Mouse (Mus musculus): Measurements from ENCODE around the gene Snta1. TPM values are rescaled to one million over a fixed set of nuclear protein-coding genes. Genes with fewer than 3 reads are reported as not detected.
A peak's percentile ranks its signal among the peaks of the same experiment; 100 is the strongest.

The Snta1 gene
- polyA plus RNA-seq, 1 experiment, result 27.5 TPM

DNA sequence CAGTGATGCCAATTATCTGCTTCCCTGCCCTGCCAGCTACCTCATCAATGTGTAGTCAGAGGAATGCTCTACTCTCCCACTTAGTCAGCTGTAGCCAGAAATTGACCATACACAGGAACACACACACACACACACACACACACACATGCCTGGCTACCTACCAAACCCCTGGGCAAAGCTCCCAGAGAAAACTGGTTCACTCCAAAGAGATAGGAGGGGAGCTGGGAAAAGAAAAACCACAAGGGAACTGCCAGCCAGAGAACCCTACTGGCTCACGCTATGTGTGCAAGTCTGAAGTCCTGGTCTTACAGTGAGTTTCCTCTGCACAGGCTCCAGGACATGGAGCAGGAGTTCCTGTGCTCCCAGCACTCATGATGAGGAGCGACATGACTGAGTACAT lies 2.5 kb upstream of the Snta1 start:
- Histone ChIP-seq H3K36me3 (ENCODE audit: control insufficient read depth, insufficient read depth, low read length) (no peaks in the 10 kb centered on the region), H3K4me3 (ENCODE audit: low read depth, low read length) (no peak overlapping the region), H3K4me1 (ENCODE audit: control insufficient read depth, insufficient read depth, insufficient read length, low read length) (peaks cover 4% of the 10 kb centered on the region; the same call in 1 of the 2 replicates), H3K27ac (ENCODE audit: insufficient read depth, low read depth, low read length) (no peak overlapping the region), H3K27me3 (ENCODE audit: control insufficient read depth, insufficient read depth, low read length) (no peaks in the 10 kb centered on the region)
- WGBS, result 39% methylated on average over 2 of the region's 2 CpGs
- TF ChIP-seq CTCF (IDR thresholded peaks at IDR 0.05; ENCODE audit: extremely low read depth, insufficient read length, insufficient replicate concordance, low read depth, low read length) (no peak), POLR2A (IDR thresholded peaks at IDR 0.05; ENCODE audit: low read depth, low read length) (no peak)

DNA sequence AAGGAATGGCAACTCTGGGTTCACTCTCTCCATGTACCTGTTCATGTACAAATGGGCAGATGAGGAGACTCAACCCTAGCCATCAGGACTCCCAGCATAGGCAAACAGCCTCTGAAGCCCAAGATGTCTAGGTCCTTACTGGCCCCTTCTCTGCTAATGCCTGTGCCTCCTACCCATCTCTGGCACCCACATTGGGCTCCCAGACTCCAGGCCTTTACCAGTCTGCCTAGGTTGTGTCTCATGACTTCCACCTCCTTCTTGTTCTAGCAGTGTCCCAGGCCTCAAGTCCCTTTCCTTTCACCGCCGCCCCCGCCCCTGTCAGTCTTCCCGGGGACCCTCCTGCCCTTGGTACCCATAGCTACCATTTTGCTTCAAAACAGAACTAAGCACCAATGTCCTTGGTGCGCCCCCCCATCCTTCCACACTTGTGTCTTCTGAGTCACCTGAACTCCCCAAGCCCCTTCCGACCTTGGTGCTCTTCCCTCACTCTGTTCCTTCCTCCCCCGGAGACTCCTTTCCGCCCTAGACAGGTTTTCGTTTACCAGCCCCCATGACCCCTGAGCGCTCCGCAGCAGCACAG lies 746 bp downstream of the Snta1 start:
- 0 out of 2 replicates have a peak overlapping the region, but pooled peaks have one; percentile 5 for H3K27ac ChIP-seq (ENCODE audit: insufficient read depth, low read depth, low read length)
- H3K4me1 ChIP-seq (ENCODE audit: control insufficient read depth, insufficient read depth, insufficient read length, low read length), result peaks cover 4% of the 10 kb centered on the region; the same call in 1 of the 2 replicates
- H3K4me3 ChIP-seq (ENCODE audit: low read depth, low read length), result peak overlapping the region; percentile 74
- H3K36me3 ChIP-seq (ENCODE audit: control insufficient read depth, insufficient read depth, low read length), result no peaks in the 10 kb centered on the region
- H3K27me3 ChIP-seq (ENCODE audit: control insufficient read depth, insufficient read depth, low read length), result no peaks in the 10 kb centered on the region
- TF ChIP-seq CTCF (IDR thresholded peaks at IDR 0.05; ENCODE audit: extremely low read depth, insufficient read length, insufficient replicate concordance, low read depth, low read length), result 0 out of 2 replicates have a peak, but pooled peaks have one; percentile 5
- no peak for TF ChIP-seq POLR2A (IDR thresholded peaks at IDR 0.05; ENCODE audit: low read depth, low read length)
- 45% methylated on average over 11 of the region's 11 CpGs for WGBS

DNA sequence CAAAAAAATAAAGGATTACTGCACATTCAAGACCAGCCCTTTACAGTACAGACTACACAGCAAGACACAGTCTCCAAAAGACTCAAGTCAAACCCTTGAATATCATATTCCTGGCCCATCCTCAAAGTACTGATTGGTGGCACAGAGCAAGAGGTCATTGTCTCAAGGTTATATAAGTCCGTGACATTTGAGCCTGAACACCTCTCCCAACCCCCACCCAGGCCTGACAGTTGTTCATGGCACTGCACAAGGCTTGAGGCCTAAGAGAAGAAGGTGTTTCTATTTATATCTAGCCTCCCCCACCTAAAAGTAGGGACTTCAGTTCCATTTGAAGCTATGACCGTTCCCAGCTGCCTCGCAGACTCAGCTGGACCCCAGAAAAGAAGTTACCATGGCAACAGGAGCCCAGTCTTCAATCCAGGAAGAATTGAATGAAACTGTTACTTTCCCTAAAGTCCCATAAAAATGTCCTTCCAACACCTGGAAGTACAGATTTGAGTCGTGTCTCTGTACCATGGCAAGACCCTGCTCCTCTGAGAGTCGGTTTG lies 2.4 kb downstream of the Snta1 start:
- H3K4me3 ChIP-seq (ENCODE audit: low read depth, low read length), result no peak overlapping the region
- H3K36me3 ChIP-seq (ENCODE audit: control insufficient read depth, insufficient read depth, low read length), result no peaks in the 10 kb centered on the region; the same call in 1 of the 2 replicates
- 78% methylated on average over 5 of the region's 5 CpGs for WGBS
- H3K4me1 ChIP-seq (ENCODE audit: control insufficient read depth, insufficient read depth, insufficient read length, low read length), result peaks cover 4% of the 10 kb centered on the region; the same call in 1 of the 2 replicates
- no peaks in the 10 kb centered on the region for H3K27me3 ChIP-seq (ENCODE audit: control insufficient read depth, insufficient read depth, low read length)
- H3K27ac ChIP-seq (ENCODE audit: insufficient read depth, low read depth, low read length), result no peak overlapping the region
- no peak for TF ChIP-seq CTCF (IDR thresholded peaks at IDR 0.05; ENCODE audit: extremely low read depth, insufficient read length, insufficient replicate concordance, low read depth, low read length)
- TF ChIP-seq POLR2A (IDR thresholded peaks at IDR 0.05; ENCODE audit: low read depth, low read length), result no peak

DNA sequence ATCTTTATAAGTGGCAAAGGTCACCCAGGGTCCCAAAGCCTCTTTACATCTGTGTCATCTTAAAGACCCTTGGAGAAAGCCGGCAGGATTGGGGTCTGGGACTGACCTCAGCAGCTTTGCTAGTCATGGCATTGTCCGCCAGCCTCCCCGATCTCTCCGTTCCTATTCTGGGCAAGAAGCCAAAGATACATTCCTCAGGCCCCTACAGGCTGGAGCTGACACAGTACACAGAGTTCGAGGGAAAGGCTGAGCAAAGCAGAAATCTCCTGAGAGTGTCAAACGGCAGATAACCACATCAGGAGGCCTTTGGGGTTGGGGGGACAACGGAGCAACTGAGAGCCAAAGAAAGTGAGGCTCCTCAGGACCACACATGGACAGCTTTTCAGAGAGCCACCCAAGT lies 5.1 kb downstream of the Snta1 start:
- H3K4me3 ChIP-seq (ENCODE audit: low read depth, low read length), result no peak overlapping the region
- peaks cover 3% of the 10 kb centered on the region; the same call in 1 of the 2 replicates for H3K36me3 ChIP-seq (ENCODE audit: control insufficient read depth, insufficient read depth, low read length)
- TF ChIP-seq POLR2A (IDR thresholded peaks at IDR 0.05; ENCODE audit: low read depth, low read length) (no peak), CTCF (IDR thresholded peaks at IDR 0.05; ENCODE audit: extremely low read depth, insufficient read length, insufficient replicate concordance, low read depth, low read length) (0 out of 2 replicates have a peak, but pooled peaks have one; percentile 11)
- no peaks in the 10 kb centered on the region for H3K4me1 ChIP-seq (ENCODE audit: control insufficient read depth, insufficient read depth, insufficient read length, low read length)
- 9% methylated on average over 7 of the region's 7 CpGs for WGBS
- no peak overlapping the region for H3K27ac ChIP-seq (ENCODE audit: insufficient read depth, low read depth, low read length)
- no peaks in the 10 kb centered on the region for H3K27me3 ChIP-seq (ENCODE audit: control insufficient read depth, insufficient read depth, low read length)

DNA sequence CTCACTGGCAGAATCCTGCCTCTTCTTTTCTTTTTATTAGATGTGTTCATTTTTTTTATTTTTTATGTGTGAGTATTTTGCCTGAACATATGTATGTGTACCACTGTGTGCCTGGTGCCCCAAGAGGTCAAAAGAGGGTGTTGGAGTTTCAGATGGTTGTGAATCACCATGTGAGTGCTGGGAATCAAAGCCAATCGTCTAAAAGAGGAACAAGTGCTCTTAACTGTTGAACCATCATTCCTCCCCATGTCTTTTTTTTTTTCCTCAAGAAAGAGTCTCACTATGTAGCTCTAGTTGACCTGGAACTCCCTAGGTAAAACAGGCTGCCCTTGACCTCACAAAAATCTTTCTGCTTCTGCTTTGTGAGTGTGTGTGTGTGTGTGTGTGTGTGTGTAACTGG lies 5.9 kb downstream of the Snta1 start:
- H3K36me3 ChIP-seq (ENCODE audit: control insufficient read depth, insufficient read depth, low read length), result peaks cover 3% of the 10 kb centered on the region; the same call in 1 of the 2 replicates
- 41% methylated on average over 1 of the region's 1 CpGs for WGBS
- no peak for TF ChIP-seq CTCF (IDR thresholded peaks at IDR 0.05; ENCODE audit: extremely low read depth, insufficient read length, insufficient replicate concordance, low read depth, low read length)
- no peak for TF ChIP-seq POLR2A (IDR thresholded peaks at IDR 0.05; ENCODE audit: low read depth, low read length)

DNA sequence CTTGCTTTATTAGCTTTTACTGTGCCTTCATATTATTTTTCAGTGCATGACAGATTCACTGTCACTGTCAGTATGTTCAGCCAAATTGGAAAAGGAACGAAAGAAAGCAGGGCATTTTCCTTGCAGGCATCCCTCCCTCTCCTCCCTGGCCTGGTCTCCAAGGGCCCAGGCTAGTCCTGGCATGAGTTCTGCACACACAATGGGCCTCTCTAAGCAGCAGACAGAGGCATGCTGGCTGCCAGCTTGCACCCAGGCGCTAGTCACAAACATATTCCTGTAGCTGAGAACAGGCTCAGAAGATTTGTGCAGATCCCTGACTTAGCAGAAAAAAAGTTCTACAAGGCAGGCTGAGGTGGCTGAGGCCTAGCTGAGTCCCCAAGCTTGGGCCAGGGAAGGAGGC lies 8.6 kb downstream of the Snta1 start:
- H3K4me3 ChIP-seq (ENCODE audit: low read depth, low read length), result no peak overlapping the region
- H3K27ac ChIP-seq (ENCODE audit: insufficient read depth, low read depth, low read length), result no peak overlapping the region

More for the DNA sequence above, 5.9 kb downstream of the Snta1 start:
- H3K4me1 ChIP-seq (ENCODE audit: control insufficient read depth, insufficient read depth, insufficient read length, low read length), result no peaks in the 10 kb centered on the region
- H3K4me3 ChIP-seq (ENCODE audit: low read depth, low read length), result no peak overlapping the region
- no peaks in the 10 kb centered on the region for H3K27me3 ChIP-seq (ENCODE audit: control insufficient read depth, insufficient read depth, low read length)
- H3K27ac ChIP-seq (ENCODE audit: insufficient read depth, low read depth, low read length), result no peak overlapping the region

DNA sequence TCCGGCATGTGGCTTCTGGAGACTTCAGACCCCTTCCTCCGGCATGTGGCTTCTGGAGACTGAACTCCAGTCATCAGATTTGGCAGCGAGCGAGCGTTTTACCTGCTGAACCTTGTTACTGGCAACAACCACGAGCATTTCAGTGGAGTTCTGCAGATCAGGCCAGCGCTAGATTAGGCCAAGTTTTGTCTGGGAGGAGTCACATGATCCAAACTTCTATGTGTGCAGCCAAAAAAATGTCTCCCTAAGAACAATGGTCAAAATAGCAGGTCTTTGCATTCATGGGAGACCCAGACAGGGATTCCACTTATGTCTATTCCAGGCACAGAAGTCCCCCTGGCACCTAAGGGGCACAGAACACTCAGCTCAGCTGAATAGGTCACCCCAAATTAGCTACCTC lies 9.6 kb downstream of the Snta1 start:
- H3K27ac ChIP-seq (ENCODE audit: insufficient read depth, low read depth, low read length), result no peak overlapping the region
- no peaks in the 10 kb centered on the region for H3K4me1 ChIP-seq (ENCODE audit: control insufficient read depth, insufficient read depth, insufficient read length, low read length)
- WGBS, result 82% methylated on average over 7 of the region's 7 CpGs

More for the DNA sequence above, 8.6 kb downstream of the Snta1 start:
- Histone ChIP-seq H3K27me3 (ENCODE audit: control insufficient read depth, insufficient read depth, low read length) (no peaks in the 10 kb centered on the region), H3K4me1 (ENCODE audit: control insufficient read depth, insufficient read depth, insufficient read length, low read length) (no peaks in the 10 kb centered on the region), H3K36me3 (ENCODE audit: control insufficient read depth, insufficient read depth, low read length) (peaks cover 3% of the 10 kb centered on the region; the same call in 1 of the 2 replicates)
- TF ChIP-seq CTCF (IDR thresholded peaks at IDR 0.05; ENCODE audit: extremely low read depth, insufficient read length, insufficient replicate concordance, low read depth, low read length) (no peak), POLR2A (IDR thresholded peaks at IDR 0.05; ENCODE audit: low read depth, low read length) (no peak)
- 88% methylated on average over 2 of the region's 2 CpGs for WGBS

More for the DNA sequence above, 9.6 kb downstream of the Snta1 start:
- no peaks in the 10 kb centered on the region for H3K27me3 ChIP-seq (ENCODE audit: control insufficient read depth, insufficient read depth, low read length)
- TF ChIP-seq POLR2A (IDR thresholded peaks at IDR 0.05; ENCODE audit: low read depth, low read length), result no peak
- TF ChIP-seq CTCF (IDR thresholded peaks at IDR 0.05; ENCODE audit: extremely low read depth, insufficient read length, insufficient replicate concordance, low read depth, low read length), result no peak
- peaks cover 3% of the 10 kb centered on the region; the same call in 1 of the 2 replicates for H3K36me3 ChIP-seq (ENCODE audit: control insufficient read depth, insufficient read depth, low read length)
- H3K4me3 ChIP-seq (ENCODE audit: low read depth, low read length), result no peak overlapping the region

Data from small intestine, adult 2 months (tissue).